ENCODE assay signal across 17 mouse cellular contexts in the genomic region with DNA sequence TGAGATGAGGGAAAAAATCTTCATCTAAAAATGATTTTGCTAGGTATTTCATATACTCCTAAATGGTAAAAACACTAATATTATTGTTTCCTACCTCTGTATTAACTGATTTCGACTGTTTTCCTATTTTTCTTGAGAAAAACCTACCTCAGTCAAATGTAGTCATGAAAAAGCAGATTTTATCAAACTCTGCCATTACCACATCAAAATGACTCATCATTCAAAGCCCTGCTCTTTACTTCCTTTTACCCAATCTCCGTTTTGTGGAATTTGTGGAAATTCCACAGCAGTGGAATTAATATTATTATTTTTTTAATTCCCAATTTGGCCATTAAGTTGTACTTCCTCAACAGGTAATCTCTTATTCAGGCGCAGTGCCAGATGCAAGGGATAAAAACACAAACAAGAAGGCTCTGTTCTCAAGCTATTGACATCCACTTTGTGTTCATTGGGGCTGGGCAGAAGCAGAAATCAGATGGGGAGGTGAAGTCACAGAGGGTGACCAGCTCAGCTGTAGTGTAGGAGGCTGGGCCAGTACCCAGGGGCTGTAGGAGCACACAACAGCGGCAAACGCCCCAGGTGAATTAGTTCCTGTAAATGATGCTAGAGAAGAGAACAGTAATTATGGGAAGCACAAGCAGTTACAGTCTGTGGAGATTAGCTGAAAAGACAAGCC.
DNase-seq lines count a peak whose midpoint lies in the region; ATAC-seq and TF ChIP-seq lines count a peak whose summit lies in the region.
"Had no signal": no experiment of that assay in that cellular context is flagged by ENCODE, and none has a peak within 500 bp of the region (broad histone marks: within the 10 kb centered on the region; RNA-seq: fewer than 3 reads in every experiment).

No protein-coding gene starts in this region.

- no peak for TF ChIP-seq CTCF in kidney, postnatal 0 days (IDR thresholded peaks at IDR 0.05; ENCODE audit: low read depth)
- no peak for TF ChIP-seq CTCF in C2C12 (IDR thresholded peaks at IDR 0.05; ENCODE audit: control insufficient read depth, insufficient read depth, insufficient read length)
- no peak for TF ChIP-seq CTCF in intestine, postnatal 0 days (IDR thresholded peaks at IDR 0.05; ENCODE audit: low read depth)

- H3K4me1 ChIP-seq in kidney, postnatal 0 days (replicated peaks; ENCODE audit: insufficient read depth, low read length): no peaks in the 10 kb centered on the region
- no peaks in the 10 kb centered on the region; the same call in 1 of the 2 replicates for H3K4me1 ChIP-seq in intestine, postnatal 0 days (replicated peaks; ENCODE audit: control insufficient read depth, insufficient read depth, low read length)
- H3K4me1 ChIP-seq in hindbrain, embryonic 11.5 days (replicated peaks; ENCODE audit: control insufficient read depth, insufficient read depth, low read length): no peaks in the 10 kb centered on the region
- 0 out of 2 replicates have a peak, but pooled peaks cover 5% of the 10 kb centered on the region for H3K4me1 ChIP-seq in heart, embryonic 10.5 days
- H3K4me1 ChIP-seq: embryonic facial prominence, embryonic 15.5 days; midbrain, embryonic 15.5 days; neural tube, embryonic 15.5 days had no signal

- H3K9ac ChIP-seq in kidney, postnatal 0 days (ENCODE audit: low read depth, low read length): no peak overlapping the region
- no peak overlapping the region for H3K9ac ChIP-seq in intestine, postnatal 0 days (ENCODE audit: low read depth, low read length)
- no peak overlapping the region for H3K9ac ChIP-seq in hindbrain, embryonic 11.5 days (ENCODE audit: low read depth, low read length)
- H3K9ac ChIP-seq: embryonic facial prominence, embryonic 15.5 days; midbrain, embryonic 15.5 days; neural tube, embryonic 15.5 days had no signal

- 0 out of 2 replicates have a peak overlapping the region, but pooled peaks have one; percentile 32 for H3K27ac ChIP-seq in kidney, postnatal 0 days
- H3K27ac ChIP-seq in intestine, postnatal 0 days (ENCODE audit: low read depth, low read length): no peak overlapping the region
- no peak overlapping the region for H3K27ac ChIP-seq in hindbrain, embryonic 11.5 days (ENCODE audit: low read depth, low read length)
- no peak overlapping the region for H3K27ac ChIP-seq in heart, embryonic 10.5 days
- H3K27ac ChIP-seq: embryonic facial prominence, embryonic 15.5 days; midbrain, embryonic 15.5 days; neural tube, embryonic 15.5 days had no signal

- no peaks in the 10 kb centered on the region for H3K79me3 ChIP-seq in C2C12 (ENCODE audit: low read depth)

- H3K4me3 ChIP-seq in kidney, postnatal 0 days (replicated peaks; ENCODE audit: low read depth, low read length): no peak overlapping the region
- no peak overlapping the region for H3K4me3 ChIP-seq in C2C12 (ENCODE audit: insufficient read depth, poor library complexity, severe bottlenecking)
- H3K4me3 ChIP-seq in intestine, postnatal 0 days (ENCODE audit: low read depth, low read length): no peak overlapping the region
- no peak overlapping the region for H3K4me3 ChIP-seq in hindbrain, embryonic 11.5 days (ENCODE audit: low read depth, low read length)
- no peak overlapping the region for H3K4me3 ChIP-seq in heart, embryonic 10.5 days
- H3K4me3 ChIP-seq: embryonic facial prominence, embryonic 15.5 days; midbrain, embryonic 15.5 days; neural tube, embryonic 15.5 days had no signal

- H3K36me3 ChIP-seq in kidney, postnatal 0 days (ENCODE audit: insufficient read depth, low read length): no peaks in the 10 kb centered on the region
- H3K36me3 ChIP-seq in C2C12 (ENCODE audit: control insufficient read depth, insufficient read depth): no peaks in the 10 kb centered on the region
- H3K36me3 ChIP-seq in intestine, postnatal 0 days (ENCODE audit: control insufficient read depth, insufficient read depth): no peaks in the 10 kb centered on the region
- H3K36me3 ChIP-seq in hindbrain, embryonic 11.5 days (ENCODE audit: control insufficient read depth, insufficient read depth, low read length): no peaks in the 10 kb centered on the region
- no peaks in the 10 kb centered on the region for H3K36me3 ChIP-seq in heart, embryonic 10.5 days
- H3K36me3 ChIP-seq: embryonic facial prominence, embryonic 15.5 days; midbrain, embryonic 15.5 days; neural tube, embryonic 15.5 days had no signal

- DNase-seq in kidney, postnatal 0 days (ENCODE audit: low spot score): no peak
- DNase-seq in kidney, adult 8-10 months: no peak
- peak; percentile 3 for DNase-seq in lung, postnatal 36 days
- no peak for DNase-seq in hindbrain, embryonic 11.5 days (ENCODE audit: low spot score)
- no peak for DNase-seq in heart, embryonic 10.5 days (ENCODE audit: low spot score)
- no peak for DNase-seq in gastrocnemius, adult 8-10 months (ENCODE audit: low spot score in 2 of 2)
- DNase-seq: cerebellum, postnatal 14 days; heart, adult 18-20 months; heart, postnatal 36 days; right cerebral cortex, postnatal 25 days; thymus, adult 18-20 months had no signal

- 57% methylated on average over 5 of the region's 5 CpGs for WGBS in kidney, postnatal 0 days
- WGBS in intestine, postnatal 0 days: 42% methylated on average over 5 of the region's 5 CpGs
- 80% methylated on average over 5 of the region's 5 CpGs for WGBS in hindbrain, embryonic 11.5 days
- 72% methylated on average over 5 of the region's 5 CpGs for WGBS in heart, embryonic 10.5 days

- peak; percentile 75; the same call in 1 of the 2 replicates for ATAC-seq in kidney, postnatal 0 days (replicated peaks; ENCODE audit: low FRiP score, low read depth)
- ATAC-seq in intestine, postnatal 0 days: peak; percentile 56; the same call in 1 of the 2 replicates
- no peak for ATAC-seq in hindbrain, embryonic 11.5 days (ENCODE audit: low FRiP score)
- ATAC-seq: forebrain, embryonic 16.5 days; midbrain, embryonic 15.5 days had no signal

- H3K27me3 ChIP-seq in kidney, postnatal 0 days (ENCODE audit: insufficient read depth, low read length): no peaks in the 10 kb centered on the region
- H3K27me3 ChIP-seq in C2C12 (ENCODE audit: control insufficient read depth, insufficient read depth, insufficient read length): no peaks in the 10 kb centered on the region
- H3K27me3 ChIP-seq in intestine, postnatal 0 days (replicated peaks; ENCODE audit: control insufficient read depth, insufficient read depth, low read length): no peaks in the 10 kb centered on the region
- no peaks in the 10 kb centered on the region for H3K27me3 ChIP-seq in hindbrain, embryonic 11.5 days (ENCODE audit: control insufficient read depth, insufficient read depth, low read length)
- H3K27me3 ChIP-seq in heart, embryonic 10.5 days (ENCODE audit: insufficient read depth, poor library complexity, severe bottlenecking): no peaks in the 10 kb centered on the region
- H3K27me3 ChIP-seq: embryonic facial prominence, embryonic 15.5 days; midbrain, embryonic 15.5 days; neural tube, embryonic 15.5 days had no signal

- H3K9me3 ChIP-seq in kidney, postnatal 0 days (replicated peaks; ENCODE audit: low read length): no peaks in the 10 kb centered on the region
- no peaks in the 10 kb centered on the region for H3K9me3 ChIP-seq in intestine, postnatal 0 days (ENCODE audit: control insufficient read depth)
- H3K9me3 ChIP-seq in hindbrain, embryonic 11.5 days (ENCODE audit: control insufficient read depth, low read length): no peaks in the 10 kb centered on the region
- H3K9me3 ChIP-seq in heart, embryonic 10.5 days: no peaks in the 10 kb centered on the region
- H3K9me3 ChIP-seq: embryonic facial prominence, embryonic 15.5 days; midbrain, embryonic 15.5 days; neural tube, embryonic 15.5 days had no signal

- H3K4me2 ChIP-seq in kidney, postnatal 0 days (ENCODE audit: low read length): peak overlapping the region; percentile 33; the same call in 1 of the 2 replicates
- H3K4me2 ChIP-seq in intestine, postnatal 0 days (replicated peaks; ENCODE audit: low read depth): peak overlapping the region; percentile 42
- no peak overlapping the region for H3K4me2 ChIP-seq in hindbrain, embryonic 11.5 days (replicated peaks; ENCODE audit: low read depth, low read length)
- H3K4me2 ChIP-seq: embryonic facial prominence, embryonic 15.5 days; midbrain, embryonic 15.5 days; neural tube, embryonic 15.5 days had no signal

- H3ac ChIP-seq in C2C12 (ENCODE audit: control insufficient read depth, insufficient read length, low read depth): no peak overlapping the region

- no peaks in the 10 kb centered on the region for H3K79me2 ChIP-seq in C2C12 (ENCODE audit: control insufficient read depth, insufficient read depth)

TF ChIP-seq in C2C12, 6 proteins besides CTCF, POLR2A, EP300 and RAD21:
- TF ChIP-seq MYOG (IDR thresholded peaks at IDR 0.05; ENCODE audit: control insufficient read depth, extremely low read depth, insufficient read length) (no peak), CEBPB (IDR thresholded peaks at IDR 0.05; ENCODE audit: low read depth) (peak; percentile 53)
